Mouse (Mus musculus) liver, embryonic 11.5 days (tissue): ENCODE results near the gene Iqub. TPM values are rescaled to one million over a fixed set of nuclear protein-coding genes. Genes with fewer than 3 reads are reported as not detected.

Experiments used
- ATAC-seq: fragments of 200-750 bp; cut with Nextera tagmentation; replicated peaks from 2 replicates; pipeline ENCODE4 v1.8.0; 2017; ENCODE audit warnings: moderate number of reproducible peaks, mild to moderate bottlenecking, moderate TSS enrichment, moderate library complexity; ENCODE audit not compliant: low FRiP score
- DNase-seq: peaks from one replicate; pipeline ENCODE4 v3.0.0-alpha.2; 2017; ENCODE audit warnings: low spot score
- H3K27ac ChIP-seq: fragments of 300-500 bp; sonication (generic); 2 replicates; pipeline ENCODE4 v1.5.1; 2014; ENCODE audit warnings: mild to moderate bottlenecking, low read depth, low read length, control low read depth
- H3K27me3 ChIP-seq: fragments of 300-500 bp; sonication (generic); replicated peaks from 2 replicates; pipeline ENCODE4 v1.6.1; 2014; ENCODE audit warnings: low read length, mixed read lengths; ENCODE audit not compliant: control insufficient read depth, insufficient read depth
- H3K36me3 ChIP-seq: fragments of 300-500 bp; sonication (generic); 2 replicates; pipeline ENCODE4 v1.6.1; 2014; ENCODE audit warnings: mild to moderate bottlenecking, low read length, moderate library complexity, mixed read lengths; ENCODE audit not compliant: control insufficient read depth, insufficient read depth
- H3K4me1 ChIP-seq: fragments of 300-500 bp; sonication (generic); replicated peaks from 2 replicates; pipeline ENCODE4 v1.6.1; 2014; ENCODE audit warnings: low read length, mixed read lengths; ENCODE audit not compliant: control insufficient read depth, insufficient read depth
- H3K4me2 ChIP-seq: fragments of 300-500 bp; sonication (generic); 2 replicates; pipeline ENCODE4 v1.6.1; 2014; ENCODE audit warnings: mild to moderate bottlenecking, control low read depth, moderate library complexity
- H3K4me3 ChIP-seq: fragments of 300-500 bp; sonication (generic); 2 replicates; pipeline ENCODE4 v1.5.1; 2014; ENCODE audit warnings: low read depth, low read length, control low read depth
- H3K9ac ChIP-seq: fragments of 300-500 bp; sonication (generic); 2 replicates; pipeline ENCODE4 v1.6.1; 2014; ENCODE audit warnings: low read depth, low read length, control low read depth
- H3K9me3 ChIP-seq: fragments of 300-500 bp; sonication (generic); 2 replicates; pipeline ENCODE4 v1.6.1; 2016; ENCODE audit warnings: low read length, inconsistent platforms, mixed read lengths; ENCODE audit not compliant: control insufficient read depth
- WGBS: fragments of 180-500 bp; shearing (Covaris S2); extraction: QIAGEN DNeasy Blood & Tissue Kit; methylation state at CpG from one replicate; pipeline ENCODE4 v1.1.7; 2014; 5-methylcytosine and 5-hydroxymethylcytosine counted together
- polyA plus RNA-seq: library from polyadenylated mRNA; unstranded; fragments of >200 nt; fragmentation: Nextera tagmentation; extraction: Ambion mirVana; gene quantifications from 2 replicates; pipeline ENCODE4 v1.2.1, GENCODE M21; 2014

The Iqub gene
- polyA plus RNA-seq = 0.16 TPM in 1 of 2 replicates, not detected in the other

- no peaks in the 10 kb centered on the region for H3K36me3 ChIP-seq
- no peaks in the 10 kb centered on the region for H3K27me3 ChIP-seq
- H3K9ac ChIP-seq = no peak within 1 kb of the TSS
- no peaks in the 10 kb centered on the region for H3K9me3 ChIP-seq
- peak; percentile 51 for ATAC-seq
- H3K27ac ChIP-seq = no peak within 1 kb of the TSS
- H3K4me2 ChIP-seq = no peak within 1 kb of the TSS
- 23% methylated on average over 13 of the region's 13 CpGs for WGBS
- no peak within 1 kb of the TSS for H3K4me3 ChIP-seq
- no peaks in the 10 kb centered on the region for H3K4me1 ChIP-seq
- no peak for DNase-seq
Measured at GRCm38 (mm10) chr6:24514552-24515284, at the start of gene Iqub. Gene Iqub, minus strand, starts transcription at chr6:24515067.

GRCm38 (mm10) chr6:24564081-24564480, 49.2 kb upstream of the Iqub start:
- H3K27ac ChIP-seq = no peak overlapping the region
- H3K9me3 ChIP-seq = no peaks in the 10 kb centered on the region
- ATAC-seq (no peak), DNase-seq (no peak)
- no peaks in the 10 kb centered on the region for H3K36me3 ChIP-seq
- no peak overlapping the region for H3K4me3 ChIP-seq
- H3K4me2 ChIP-seq = no peak overlapping the region
- H3K4me1 ChIP-seq = no peaks in the 10 kb centered on the region
- 69% methylated on average over 9 of the region's 9 CpGs for WGBS
- H3K27me3 ChIP-seq = no peaks in the 10 kb centered on the region
- no peak overlapping the region for H3K9ac ChIP-seq

GRCm38 (mm10) chr6:24555488-24555887, 40.6 kb upstream of the Iqub start:
- Histone ChIP-seq H3K4me2 (no peak overlapping the region), H3K4me1 (no peaks in the 10 kb centered on the region), H3K4me3 (no peak overlapping the region), H3K36me3 (no peaks in the 10 kb centered on the region), H3K27me3 (no peaks in the 10 kb centered on the region), H3K9ac (no peak overlapping the region), H3K9me3 (no peaks in the 10 kb centered on the region), H3K27ac (no peak overlapping the region)
- no peak for ATAC-seq
- 80% methylated on average over 2 of the region's 2 CpGs for WGBS
- no peak for DNase-seq

- Histone ChIP-seq H3K36me3 (no peaks in the 10 kb centered on the region), H3K4me2 (no peak overlapping the region), H3K27me3 (no peaks in the 10 kb centered on the region), H3K9me3 (no peaks in the 10 kb centered on the region), H3K27ac (no peak overlapping the region), H3K4me3 (no peak overlapping the region), H3K9ac (no peak overlapping the region), H3K4me1 (no peaks in the 10 kb centered on the region)
- DNase-seq = no peak
- WGBS = 68% methylated on average over 11 of the region's 11 CpGs
- no peak for ATAC-seq
Measured at GRCm38 (mm10) chr6:24554427-24555086, 39.7 kb upstream of the Iqub start.

GRCm38 (mm10) chr6:24552046-24552445, 37.2 kb upstream of the Iqub start:
- Histone ChIP-seq H3K9ac (no peak overlapping the region), H3K4me2 (no peak overlapping the region), H3K4me3 (no peak overlapping the region), H3K4me1 (no peaks in the 10 kb centered on the region), H3K36me3 (no peaks in the 10 kb centered on the region), H3K27me3 (no peaks in the 10 kb centered on the region), H3K27ac (no peak overlapping the region), H3K9me3 (no peaks in the 10 kb centered on the region)
- no peak for ATAC-seq
- no peak for DNase-seq
- WGBS = 52% methylated on average over 7 of the region's 7 CpGs

GRCm38 (mm10) chr6:24549801-24550200, 34.9 kb upstream of the Iqub start:
- H3K4me2 ChIP-seq = no peak overlapping the region
- no peak overlapping the region for H3K27ac ChIP-seq
- no peaks in the 10 kb centered on the region for H3K4me1 ChIP-seq
- 52% methylated on average over 2 of the region's 2 CpGs for WGBS
- H3K9ac ChIP-seq = no peak overlapping the region
- DNase-seq = no peak
- H3K4me3 ChIP-seq = no peak overlapping the region
- no peaks in the 10 kb centered on the region for H3K36me3 ChIP-seq
- no peak for ATAC-seq
- H3K9me3 ChIP-seq = no peaks in the 10 kb centered on the region
- H3K27me3 ChIP-seq = no peaks in the 10 kb centered on the region

- Histone ChIP-seq H3K4me3 (no peak overlapping the region), H3K27me3 (no peaks in the 10 kb centered on the region), H3K4me1 (no peaks in the 10 kb centered on the region), H3K36me3 (no peaks in the 10 kb centered on the region), H3K27ac (no peak overlapping the region), H3K9ac (no peak overlapping the region), H3K4me2 (no peak overlapping the region), H3K9me3 (no peaks in the 10 kb centered on the region)
- WGBS = 26% methylated on average over 1 of the region's 1 CpGs
- DNase-seq (no peak), ATAC-seq (peak; percentile 53; the same call in 1 of the 2 replicates)
Measured at GRCm38 (mm10) chr6:24546716-24547420, 32.0 kb upstream of the Iqub start.

GRCm38 (mm10) chr6:24543119-24543591, 28.3 kb upstream of the Iqub start:
- WGBS = 70% methylated on average over 6 of the region's 6 CpGs
- Histone ChIP-seq H3K9me3 (no peaks in the 10 kb centered on the region), H3K4me3 (no peak overlapping the region), H3K4me1 (no peaks in the 10 kb centered on the region), H3K9ac (no peak overlapping the region), H3K4me2 (no peak overlapping the region), H3K27me3 (no peaks in the 10 kb centered on the region), H3K27ac (no peak overlapping the region), H3K36me3 (no peaks in the 10 kb centered on the region)
- ATAC-seq (no peak), DNase-seq (no peak)
